Mouse (Mus musculus) cerebellum, adult 2 months (tissue): Measurements from ENCODE around the gene Bcl2l2. TPM values are rescaled to one million over a fixed set of nuclear protein-coding genes. Genes with fewer than 3 reads are reported as not detected.

Experiments used
- DNase-seq, 2 experiments: peaks; one replicate each; pipeline ENCODE4 v3.0.0; 2021
- H3K27ac ChIP-seq: fragments of 200-500 bp; 2 replicates; pipeline ENCODE4 v1.5.1; 2012; ENCODE audit warnings: low read length, control low read depth, inconsistent platforms; ENCODE audit not compliant: insufficient read depth
- H3K27me3 ChIP-seq: fragments of 200-500 bp; 2 replicates; pipeline ENCODE4 v1.6.1; 2012; ENCODE audit warnings: inconsistent platforms, mild to moderate bottlenecking, low read length, moderate library complexity; ENCODE audit not compliant: control insufficient read depth, insufficient read depth
- H3K4me1 ChIP-seq: fragments of 200-500 bp; 2 replicates; pipeline ENCODE4 v1.6.1; 2011; ENCODE audit warnings: low read length; ENCODE audit not compliant: control insufficient read depth, insufficient read depth
- H3K4me3 ChIP-seq: fragments of 200-500 bp; replicated peaks from 2 replicates; pipeline ENCODE3; 2011; ENCODE audit warnings: mild to moderate bottlenecking, low read depth, low read length, control low read depth; ENCODE audit not compliant: insufficient read depth
- CTCF ChIP-seq: fragments of 200-500 bp; IDR thresholded peaks from 2 replicates; pipeline ENCODE4 v1.5.1; 2011; ENCODE audit warnings: low read depth, mild to moderate bottlenecking, control low read depth, low read length, moderate library complexity, borderline replicate concordance; ENCODE audit not compliant: insufficient read depth
- POLR2A ChIP-seq: fragments of 200-500 bp; IDR thresholded peaks from 2 replicates; pipeline ENCODE4 v1.6.1; 2011; ENCODE audit warnings: low read length, control low read depth, borderline replicate concordance; ENCODE audit not compliant: insufficient read depth
- WGBS: fragments of 180-500 bp; shearing (Covaris S2); methylation state at CpG from one replicate; pipeline ENCODE4 v1.1.7; 2018; 5-methylcytosine and 5-hydroxymethylcytosine counted together
- polyA plus RNA-seq: library from polyadenylated mRNA; depleted of rRNA; stranded (reverse); fragments of >200 nt; gene quantifications from 2 replicates; pipeline ENCODE4 v1.2.3, GENCODE M21; 2012

Bcl2l2 gene
- polyA plus RNA-seq, 1 experiment: 113 TPM

DNA sequence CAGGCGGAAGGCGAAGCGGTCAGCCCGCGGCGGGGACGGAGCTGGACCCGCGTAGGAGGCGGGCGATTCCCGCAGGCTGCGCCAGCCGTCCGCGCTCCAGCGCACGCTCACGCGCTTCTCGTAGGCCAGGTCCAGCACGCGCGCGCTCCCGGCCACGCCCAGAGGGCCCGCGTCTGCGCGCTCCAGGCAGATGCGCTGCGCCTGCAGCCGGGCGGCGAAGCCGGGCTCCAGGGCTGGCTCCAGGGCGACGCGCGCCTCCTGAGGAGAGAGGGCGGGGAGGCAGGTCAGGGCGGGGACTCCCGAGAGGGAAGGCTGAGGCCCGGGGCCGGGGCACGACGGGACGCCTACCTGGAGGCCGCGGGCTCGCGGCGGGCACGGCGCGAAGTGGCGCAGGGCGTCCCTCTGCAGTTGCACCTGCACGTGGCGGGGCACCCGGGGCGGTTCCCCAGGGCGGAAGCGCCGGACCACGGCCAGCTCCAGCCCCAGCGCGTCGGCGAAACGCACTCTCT, 6.6 kb upstream of the Bcl2l2 start:
- TF ChIP-seq CTCF: no peak
- peak; percentile 96 for TF ChIP-seq POLR2A
- DNase-seq: peak; percentile 95 to 96
- under 1% methylated on average over 69 of the region's 72 CpGs for WGBS
- Histone ChIP-seq H3K27me3 (no peaks in the 10 kb centered on the region), H3K4me3 (peak overlapping the region; percentile 81), H3K4me1 (no peaks in the 10 kb centered on the region), H3K27ac (peak overlapping the region; percentile 96)

- peak within 1 kb of the TSS; percentile 81 for H3K4me3 ChIP-seq
- 1% methylated on average over 61 of the region's 61 CpGs for WGBS
- H3K4me1 ChIP-seq: no peaks in the 10 kb centered on the region
- 0 out of 2 replicates have a peak, but pooled peaks have one; percentile 35 for TF ChIP-seq POLR2A
- no peak for TF ChIP-seq CTCF
- peak; percentile 80 to 85 for DNase-seq
- H3K27me3 ChIP-seq: no peaks in the 10 kb centered on the region
- H3K27ac ChIP-seq: peak within 1 kb of the TSS; percentile 96
Observed at GRCm38 (mm10) chr14:54877048-54877715, 6.0 kb upstream of the Bcl2l2 start, which contains the start of gene Ppp1r3e. TSS of gene Ppp1r3e (minus strand) at chr14:54877550.

GRCm38 (mm10) chr14:54884022-54884712, 990 bp downstream of the Bcl2l2 start:
- WGBS: 25% methylated on average over 21 of the region's 21 CpGs
- no peak for DNase-seq
- H3K4me3 ChIP-seq: peak overlapping the region; percentile 89
- no peaks in the 10 kb centered on the region for H3K27me3 ChIP-seq
- peaks cover 7% of the 10 kb centered on the region; the same call in 1 of the 2 replicates for H3K4me1 ChIP-seq
- peak overlapping the region; percentile 72 for H3K27ac ChIP-seq
- TF ChIP-seq POLR2A: no peak
- no peak for TF ChIP-seq CTCF

DNA sequence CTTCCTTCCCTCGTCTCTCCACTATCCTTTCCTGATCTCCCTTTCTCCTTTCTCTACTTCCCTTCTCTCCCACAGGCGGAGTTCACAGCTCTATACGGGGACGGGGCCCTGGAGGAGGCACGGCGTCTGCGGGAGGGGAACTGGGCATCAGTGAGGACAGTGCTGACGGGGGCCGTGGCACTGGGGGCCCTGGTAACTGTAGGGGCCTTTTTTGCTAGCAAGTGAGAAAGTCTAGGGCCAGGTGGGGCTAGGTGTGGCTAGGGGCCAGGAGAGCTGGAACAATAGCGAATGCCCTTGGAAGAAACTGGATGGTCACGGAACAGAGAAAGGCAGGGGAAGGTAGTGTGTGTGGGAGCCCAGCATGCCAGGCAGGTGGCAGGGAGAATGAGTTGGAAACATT, 2.1 kb downstream of the Bcl2l2 start:
- H3K4me3 ChIP-seq: no peak overlapping the region
- DNase-seq: no peak
- WGBS: 82% methylated on average over 11 of the region's 11 CpGs
- no peak overlapping the region for H3K27ac ChIP-seq
- TF ChIP-seq POLR2A: no peak
- TF ChIP-seq CTCF: no peak
- peaks cover 7% of the 10 kb centered on the region; the same call in 1 of the 2 replicates for H3K4me1 ChIP-seq
- H3K27me3 ChIP-seq: no peaks in the 10 kb centered on the region

- H3K4me3 ChIP-seq: peak within 1 kb of the TSS; percentile 50
- H3K27ac ChIP-seq: no peak within 1 kb of the TSS
- no peaks in the 10 kb centered on the region for H3K4me1 ChIP-seq
- 94% methylated on average over 3 of the region's 3 CpGs for WGBS
- H3K27me3 ChIP-seq: no peaks in the 10 kb centered on the region
- TF ChIP-seq CTCF (no peak), POLR2A (no peak)
- DNase-seq: no peak
Observed at GRCm38 (mm10) chr14:54892200-54892599, 9.0 kb downstream of the Bcl2l2 start, which contains the start of gene Pabpn1. TSS of gene Pabpn1 (plus strand) at chr14:54892500.

GRCm38 (mm10) chr14:54893651-54894181, 10.5 kb downstream of the Bcl2l2 start:
- Histone ChIP-seq H3K4me3 (peak overlapping the region; percentile 50), H3K27ac (no peak overlapping the region), H3K27me3 (no peaks in the 10 kb centered on the region), H3K4me1 (no peaks in the 10 kb centered on the region)
- peak; percentile 99 to 100 for DNase-seq
- WGBS: 1% methylated on average over 38 of the region's 38 CpGs
- TF ChIP-seq POLR2A (peak; percentile 54; the same call in 1 of the 2 replicates), CTCF (no peak)

- WGBS: under 1% methylated on average over 54 of the region's 54 CpGs
- DNase-seq: peak in 1 of 2 experiments; percentile 73
- Histone ChIP-seq H3K4me1 (no peaks in the 10 kb centered on the region), H3K27me3 (no peaks in the 10 kb centered on the region), H3K4me3 (peak overlapping the region; percentile 60), H3K27ac (peak overlapping the region; percentile 72)
- TF ChIP-seq CTCF: no peak
- no peak for TF ChIP-seq POLR2A
Observed at GRCm38 (mm10) chr14:54894296-54895151, 11.3 kb downstream of the Bcl2l2 start.
